Comparison of ENCODE assay signal across 17 mouse cellular contexts in the genomic region with DNA sequence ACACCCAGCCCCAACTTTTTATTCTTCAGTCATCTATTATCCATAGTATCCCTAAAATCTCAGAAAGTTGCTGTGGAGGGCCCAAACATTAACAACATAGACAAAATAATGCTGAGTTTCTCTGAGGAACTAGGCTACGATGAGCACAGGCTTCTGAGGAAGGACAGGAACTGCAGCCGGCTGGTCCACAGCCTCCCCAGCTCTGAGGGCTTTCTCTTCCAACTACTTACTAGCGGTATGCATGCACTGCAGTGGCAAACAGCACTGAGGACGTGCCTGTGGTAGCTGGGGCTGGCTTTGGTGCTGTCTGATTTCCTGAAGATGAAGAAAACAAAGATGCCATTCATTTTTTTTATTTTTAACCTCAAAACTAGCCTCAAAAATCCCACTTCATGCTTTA.
"Had no signal": no experiment of that assay in that cellular context is flagged by ENCODE, and none has a peak within 500 bp of the region (broad histone marks: within the 10 kb centered on the region; RNA-seq: fewer than 3 reads in every experiment).

No protein-coding gene starts in this region.

- DNase-seq: lung, adult 18-20 months; lung, embryonic 14.5 days; lung, postnatal 10 days; lung, postnatal 4 days; midbrain, embryonic 14.5 days; right cerebral cortex, postnatal 14 days; thymus, adult 18-20 months; thymus, postnatal 14 days; thymus, postnatal 36 days had no signal

- H3K27ac ChIP-seq: liver, embryonic 12.5 days; liver, embryonic 14.5 days; midbrain, embryonic 10.5 days; midbrain, embryonic 12.5 days; neural tube, embryonic 13.5 days; neural tube, embryonic 15.5 days had no signal

- ATAC-seq: liver, embryonic 12.5 days; midbrain, embryonic 16.5 days had no signal

- H3K9me3 ChIP-seq: liver, embryonic 12.5 days; midbrain, embryonic 10.5 days; midbrain, embryonic 12.5 days; neural tube, embryonic 15.5 days had no signal

- H3K4me3 ChIP-seq: liver, embryonic 12.5 days; midbrain, embryonic 10.5 days; midbrain, embryonic 12.5 days; myocyte; neural tube, embryonic 13.5 days; neural tube, embryonic 15.5 days had no signal

- H3K27me3 ChIP-seq: liver, embryonic 12.5 days; midbrain, embryonic 12.5 days; neural tube, embryonic 13.5 days; neural tube, embryonic 15.5 days had no signal

- H3K4me2 ChIP-seq: liver, embryonic 12.5 days; lung, embryonic 14.5 days; midbrain, embryonic 12.5 days; neural tube, embryonic 13.5 days; neural tube, embryonic 15.5 days had no signal

- H3K4me1 ChIP-seq: midbrain, embryonic 10.5 days; midbrain, embryonic 12.5 days; neural tube, embryonic 13.5 days; neural tube, embryonic 15.5 days had no signal

- H3K9ac ChIP-seq: liver, embryonic 12.5 days; liver, embryonic 14.5 days; lung, embryonic 14.5 days; midbrain, embryonic 12.5 days; neural tube, embryonic 13.5 days; neural tube, embryonic 15.5 days had no signal
